Mouse (Mus musculus): ENCODE results near the gene Stab1.

DNA sequence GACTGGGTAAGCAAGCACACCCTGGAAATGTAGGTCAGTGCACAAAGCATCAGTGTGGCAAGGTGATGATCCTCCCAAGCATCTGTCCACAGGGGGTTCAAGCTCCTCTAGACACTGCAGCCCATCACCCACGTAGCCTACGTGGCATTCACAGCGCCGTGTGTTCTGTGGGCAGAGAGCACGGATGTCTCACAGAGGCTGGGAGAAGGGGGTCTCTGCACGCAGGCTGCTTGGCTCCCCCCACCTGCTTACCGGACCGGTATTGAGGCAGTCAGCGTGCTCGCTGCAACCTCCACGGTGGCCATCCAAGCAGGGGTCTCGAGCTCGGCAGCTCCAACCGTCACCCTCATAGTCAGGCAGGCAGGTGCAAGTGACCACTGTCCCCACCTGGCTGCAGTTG, 27.4 kb downstream of the Stab1 start:
- TF ChIP-seq GATA1 (IDR thresholded peaks at IDR 0.05; ENCODE audit: borderline replicate concordance, low read length): no peak
- TF ChIP-seq FLI1 (IDR thresholded peaks at IDR 0.05; ENCODE audit: low read length): no peak
